Mouse (Mus musculus) CD4-positive helper T cell, adult 2 months (primary cell): ENCODE measurements around the gene Rwdd4a.

Source experiments
- DNase-seq: peaks from one replicate; pipeline ENCODE4 v3.0.0-alpha.2; 2012; ENCODE audit warnings: low read depth, missing footprints, low spot score

Rwdd4a gene

GRCm38 (mm10) chr8:47581454-47581853 lies 48.0 kb downstream of the Rwdd4a start:
- DNase-seq, result no peak

GRCm38 (mm10) chr8:47588616-47589015 lies 55.2 kb downstream of the Rwdd4a start:
- no peak for DNase-seq

- no peak for DNase-seq
Measured at GRCm38 (mm10) chr8:47590400-47590799, 56.9 kb downstream of the Rwdd4a start.

- no peak for DNase-seq
Measured at GRCm38 (mm10) chr8:47600664-47601063, 67.2 kb downstream of the Rwdd4a start.
